Mouse (Mus musculus) neural tube, embryonic 15.5 days (tissue): ENCODE data around the gene Xrn2. TPM values are rescaled to one million over a fixed set of nuclear protein-coding genes. Genes with fewer than 3 reads are reported as not detected.
"Not testable (repeated sequence)": the region's sequence is repeated elsewhere in the genome, so short reads cannot be mapped to it uniquely, and the experiment has no call there.

Source experiments
- ATAC-seq: fragments of 200-750 bp; cut with Nextera tagmentation; 2 replicates; pipeline ENCODE4 v1.8.0; 2017; ENCODE audit warnings: mild to moderate bottlenecking, moderate TSS enrichment, moderate library complexity; ENCODE audit not compliant: low FRiP score
- H3K27ac ChIP-seq: fragments of 300-500 bp; sonication (generic); replicated peaks from 2 replicates; pipeline ENCODE4 v1.5.1; 2015; ENCODE audit warnings: mild to moderate bottlenecking, inconsistent platforms
- H3K27me3 ChIP-seq: fragments of 300-500 bp; sonication (generic); replicated peaks from 2 replicates; pipeline ENCODE4 v1.6.1; 2015; ENCODE audit warnings: inconsistent platforms
- H3K36me3 ChIP-seq: fragments of 300-500 bp; sonication (generic); 2 replicates; pipeline ENCODE4 v1.6.1; 2015; ENCODE audit warnings: inconsistent platforms
- H3K4me1 ChIP-seq: fragments of 300-500 bp; sonication (generic); 2 replicates; pipeline ENCODE4 v1.6.1; 2015; ENCODE audit warnings: inconsistent platforms
- H3K4me2 ChIP-seq: fragments of 300-500 bp; sonication (generic); 2 replicates; pipeline ENCODE4 v1.6.1; 2015; ENCODE audit warnings: inconsistent platforms, mild to moderate bottlenecking, moderate library complexity
- H3K4me3 ChIP-seq: fragments of 300-500 bp; sonication (generic); replicated peaks from 2 replicates; pipeline ENCODE4 v1.5.1; 2015; ENCODE audit warnings: mild to moderate bottlenecking, inconsistent platforms
- H3K9ac ChIP-seq: fragments of 300-500 bp; sonication (generic); replicated peaks from 2 replicates; pipeline ENCODE4 v1.6.1; 2015; ENCODE audit warnings: mild to moderate bottlenecking, inconsistent platforms
- H3K9me3 ChIP-seq: fragments of 300-500 bp; sonication (generic); replicated peaks from 2 replicates; pipeline ENCODE4 v1.6.1; 2016; ENCODE audit warnings: inconsistent platforms
- WGBS: fragments of 180-500 bp; shearing (Covaris S2); methylation state at CpG from one replicate; pipeline ENCODE4 v1.1.7; 2015; ENCODE audit warnings: mixed read lengths; 5-methylcytosine and 5-hydroxymethylcytosine counted together
- polyA plus RNA-seq: library from polyadenylated mRNA; unstranded; fragments of >200 nt; fragmentation: Nextera tagmentation; extraction: Ambion mirVana; gene quantifications from 2 replicates; pipeline ENCODE4 v1.2.1, GENCODE M21; 2015

Xrn2 gene
- polyA plus RNA-seq, 1 experiment from 2014 or later: 60.1 TPM

DNA sequence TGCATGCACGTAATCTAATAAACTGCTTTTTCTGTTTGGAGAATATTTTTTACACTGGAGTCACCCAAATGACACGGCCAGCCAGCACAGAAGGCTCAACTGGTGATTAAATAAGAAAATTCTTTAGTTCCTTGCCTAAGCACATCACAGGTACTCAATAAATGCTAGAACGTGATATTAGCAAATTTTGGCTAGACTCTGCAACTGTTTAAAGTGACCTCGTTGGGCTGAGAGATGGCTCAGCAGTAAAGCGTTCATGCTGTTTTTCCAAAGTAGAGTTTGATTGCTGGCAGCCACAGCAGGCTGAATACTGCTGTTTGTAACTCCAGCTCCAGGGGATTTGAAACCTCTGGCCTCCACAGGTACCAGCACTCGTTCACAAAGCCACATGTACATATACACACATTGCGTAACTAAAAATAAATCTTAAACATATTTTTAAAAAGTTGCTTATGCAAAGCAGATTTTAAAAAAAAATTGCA lies 614 bp upstream of the Xrn2 start:
- Histone ChIP-seq H3K9me3 (no peaks in the 10 kb centered on the region), H3K36me3 (no peaks in the 10 kb centered on the region)
- peak; percentile 10; the same call in 1 of the 2 replicates for ATAC-seq

DNA sequence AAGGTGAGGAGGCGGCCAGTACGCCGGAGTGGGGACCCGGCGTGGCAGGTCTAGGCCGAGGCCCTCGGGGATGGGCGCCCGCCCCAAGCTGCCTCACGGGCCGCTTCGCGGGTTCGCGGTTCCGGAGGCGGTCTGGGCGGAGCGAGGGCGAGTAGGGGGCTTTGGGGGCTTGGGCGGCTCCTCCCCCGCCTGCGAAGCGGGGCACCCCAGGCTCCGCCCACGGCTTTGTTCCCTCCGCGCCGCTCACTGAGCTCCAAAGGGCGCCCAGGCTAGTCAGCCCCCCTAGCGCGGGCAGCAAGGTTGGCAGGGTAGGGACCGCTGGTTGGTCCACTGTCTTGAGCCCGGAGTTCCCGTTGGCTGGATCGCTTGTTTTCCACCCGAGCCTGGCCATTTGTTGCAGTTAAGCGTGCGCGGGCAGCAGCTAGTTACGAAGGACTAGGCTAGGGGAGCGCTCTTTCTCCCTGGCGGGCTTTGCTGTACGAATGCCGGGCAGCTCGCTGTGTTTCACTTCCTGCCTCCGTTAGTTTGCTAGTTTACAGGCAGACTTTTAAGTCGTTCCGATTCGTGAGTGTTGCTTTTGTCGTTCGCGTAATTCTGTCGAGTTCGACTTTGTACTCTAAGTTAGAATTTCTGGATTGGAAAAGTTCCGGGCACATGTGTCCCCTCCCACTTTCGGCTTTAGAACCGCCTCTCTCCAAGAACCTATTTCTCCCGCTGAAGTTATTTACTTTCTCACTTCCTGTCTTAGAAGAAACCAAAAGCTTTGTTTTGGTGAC lies 586 bp downstream of the Xrn2 start:
- WGBS: under 1% methylated on average over 56 of the region's 59 CpGs
- peak overlapping the region; percentile 69 for H3K4me2 ChIP-seq
- peak overlapping the region; percentile 80 for H3K4me3 ChIP-seq
- peak overlapping the region; percentile 96 for H3K27ac ChIP-seq
- no peaks in the 10 kb centered on the region for H3K27me3 ChIP-seq
- H3K9ac ChIP-seq: peak overlapping the region; percentile 73
- no peaks in the 10 kb centered on the region for H3K36me3 ChIP-seq
- peak; percentile 89 for ATAC-seq
- H3K4me1 ChIP-seq: peaks cover 24% of the 10 kb centered on the region
- no peaks in the 10 kb centered on the region for H3K9me3 ChIP-seq

More for the DNA sequence above, 614 bp upstream of the Xrn2 start:
- Histone ChIP-seq H3K4me2 (peak overlapping the region; percentile 69), H3K4me3 (peak overlapping the region; percentile 80), H3K27me3 (no peaks in the 10 kb centered on the region), H3K4me1 (peaks cover 24% of the 10 kb centered on the region), H3K9ac (peak overlapping the region; percentile 73), H3K27ac (peak overlapping the region; percentile 96)
- 45% methylated on average over 7 of the region's 7 CpGs for WGBS

DNA sequence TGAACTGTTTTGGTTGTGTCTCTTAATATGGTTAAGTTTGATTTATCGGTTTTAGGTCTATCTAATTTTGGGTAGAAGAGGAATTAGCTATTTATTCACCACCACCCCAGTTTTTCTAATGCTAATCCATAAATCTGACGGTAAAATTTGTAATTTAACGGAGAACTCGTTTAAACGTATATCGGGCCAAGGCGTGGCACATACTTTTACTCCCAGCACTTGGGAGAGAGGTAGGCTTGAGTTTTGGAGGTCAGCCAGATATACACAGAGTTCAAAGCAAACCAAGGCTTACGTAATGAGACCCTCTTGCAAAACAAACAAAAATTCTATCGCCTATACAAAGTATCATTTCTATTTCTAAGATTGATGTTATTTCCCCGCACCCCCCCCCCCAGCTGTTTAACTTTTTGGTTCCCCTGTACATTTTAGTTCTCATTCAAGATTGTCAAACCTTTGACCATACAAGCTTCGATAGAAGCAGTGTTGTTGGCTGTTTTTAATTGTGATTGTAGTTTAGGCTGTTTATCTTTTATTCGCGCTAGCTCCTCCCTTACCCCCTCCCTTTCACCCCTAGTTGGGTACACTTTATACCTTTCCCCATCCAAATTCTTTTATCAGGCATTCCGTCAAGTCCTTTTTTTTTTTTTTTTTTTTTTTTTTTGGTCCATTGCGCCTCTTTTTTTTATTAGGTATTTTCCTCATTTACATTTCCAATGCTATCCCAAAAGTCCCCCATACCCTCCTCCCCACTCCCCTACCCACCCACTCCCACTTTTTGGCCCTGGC lies 1.5 kb downstream of the Xrn2 start:
- Histone ChIP-seq H3K27me3 (no peaks in the 10 kb centered on the region), H3K9ac (peak overlapping the region; percentile 73), H3K9me3 (no peaks in the 10 kb centered on the region), H3K27ac (peak overlapping the region; percentile 96; the same call in 1 of the 2 replicates), H3K4me2 (peak overlapping the region; percentile 69), H3K36me3 (no peaks in the 10 kb centered on the region), H3K4me1 (peaks cover 24% of the 10 kb centered on the region), H3K4me3 (peak overlapping the region; percentile 80)
- 33% methylated on average over 15 of the region's 15 CpGs for WGBS
- ATAC-seq: no peak

DNA sequence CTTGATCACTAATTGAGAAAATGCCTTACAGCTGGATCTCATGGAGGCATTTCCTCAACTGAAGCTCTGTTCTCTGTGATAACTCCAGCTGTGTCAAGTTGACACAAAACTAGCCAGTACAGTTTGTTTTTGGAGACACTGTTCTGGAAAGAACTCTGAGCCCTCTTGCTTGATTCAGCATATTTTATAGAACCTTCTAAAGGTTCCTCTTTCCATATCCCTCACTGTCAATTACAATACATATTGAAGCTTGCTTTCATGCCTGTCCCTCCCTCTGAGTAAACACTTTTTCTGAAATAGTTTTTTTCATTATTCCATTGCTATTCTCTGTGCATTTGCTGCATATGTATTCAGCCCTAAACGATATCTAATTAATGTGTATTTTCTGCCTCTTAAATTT lies 9.2 kb downstream of the Xrn2 start:
- H3K4me3 ChIP-seq, H3K27ac ChIP-seq, H3K4me1 ChIP-seq, H3K9me3 ChIP-seq, H3K9ac ChIP-seq, ATAC-seq, H3K27me3 ChIP-seq, H3K36me3 ChIP-seq, H3K4me2 ChIP-seq: not testable (repeated sequence)
- WGBS: 92% methylated on average over 1 of the region's 1 CpGs

- Histone ChIP-seq H3K4me1 (no peaks in the 10 kb centered on the region), H3K4me2 (no peak overlapping the region), H3K9ac (no peak overlapping the region), H3K4me3 (no peak overlapping the region), H3K9me3 (no peaks in the 10 kb centered on the region), H3K36me3 (peaks cover 11% of the 10 kb centered on the region), H3K27ac (no peak overlapping the region), H3K27me3 (no peaks in the 10 kb centered on the region)
- no peak for ATAC-seq
- 95% methylated on average over 5 of the region's 5 CpGs for WGBS
Measured at GRCm38 (mm10) chr2:147023067-147023466, 10.3 kb downstream of the Xrn2 start.

GRCm38 (mm10) chr2:147023560-147023959 lies 10.8 kb downstream of the Xrn2 start:
- ATAC-seq: no peak
- Histone ChIP-seq H3K4me2 (no peak overlapping the region), H3K27me3 (no peaks in the 10 kb centered on the region), H3K9me3 (no peaks in the 10 kb centered on the region), H3K4me3 (no peak overlapping the region), H3K27ac (no peak overlapping the region), H3K4me1 (no peaks in the 10 kb centered on the region), H3K36me3 (peaks cover 13% of the 10 kb centered on the region), H3K9ac (no peak overlapping the region)
- 90% methylated on average over 4 of the region's 4 CpGs for WGBS

GRCm38 (mm10) chr2:147033065-147033464 lies 20.3 kb downstream of the Xrn2 start:
- Histone ChIP-seq H3K9me3 (no peaks in the 10 kb centered on the region), H3K27ac (no peak overlapping the region), H3K27me3 (no peaks in the 10 kb centered on the region), H3K4me3 (no peak overlapping the region), H3K4me1 (no peaks in the 10 kb centered on the region), H3K36me3 (peaks cover 23% of the 10 kb centered on the region), H3K4me2 (no peak overlapping the region), H3K9ac (no peak overlapping the region)
- 35% methylated on average over 2 of the region's 2 CpGs for WGBS
- no peak for ATAC-seq

DNA sequence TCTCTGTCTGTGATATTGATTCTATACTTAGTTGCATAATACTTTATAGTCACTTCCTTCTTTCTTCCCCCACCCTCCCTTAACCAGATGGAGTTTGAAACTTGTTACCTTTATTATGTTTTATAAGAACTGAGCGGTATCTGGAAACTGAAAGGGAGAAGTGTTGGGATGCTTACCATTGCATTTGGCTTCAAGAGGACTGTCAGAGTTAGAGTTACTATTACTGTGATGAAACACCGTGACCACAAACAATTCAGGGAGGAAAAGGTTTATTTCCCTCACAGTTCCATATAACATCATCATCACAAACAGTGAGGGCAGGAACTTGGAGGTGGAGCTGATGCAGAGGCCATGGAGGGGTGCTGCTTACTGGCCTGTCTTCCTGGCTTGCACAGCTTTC lies 23.1 kb downstream of the Xrn2 start:
- H3K9me3 ChIP-seq: no peaks in the 10 kb centered on the region
- no peak overlapping the region for H3K27ac ChIP-seq
- peaks cover 17% of the 10 kb centered on the region for H3K36me3 ChIP-seq
- no peak overlapping the region for H3K4me3 ChIP-seq
- no peaks in the 10 kb centered on the region for H3K27me3 ChIP-seq
- no peak for ATAC-seq
- 90% methylated on average over 2 of the region's 2 CpGs for WGBS
- no peak overlapping the region for H3K4me2 ChIP-seq
- no peak overlapping the region for H3K9ac ChIP-seq
- no peaks in the 10 kb centered on the region for H3K4me1 ChIP-seq

GRCm38 (mm10) chr2:147047051-147047450 lies 34.3 kb downstream of the Xrn2 start:
- H3K4me2 ChIP-seq: no peak overlapping the region
- no peaks in the 10 kb centered on the region for H3K4me1 ChIP-seq
- no peaks in the 10 kb centered on the region for H3K9me3 ChIP-seq
- 85% methylated on average over 3 of the region's 3 CpGs for WGBS
- no peak overlapping the region for H3K4me3 ChIP-seq
- no peak overlapping the region for H3K27ac ChIP-seq
- H3K9ac ChIP-seq: no peak overlapping the region
- peaks cover 33% of the 10 kb centered on the region for H3K36me3 ChIP-seq
- no peak for ATAC-seq
- no peaks in the 10 kb centered on the region for H3K27me3 ChIP-seq

DNA sequence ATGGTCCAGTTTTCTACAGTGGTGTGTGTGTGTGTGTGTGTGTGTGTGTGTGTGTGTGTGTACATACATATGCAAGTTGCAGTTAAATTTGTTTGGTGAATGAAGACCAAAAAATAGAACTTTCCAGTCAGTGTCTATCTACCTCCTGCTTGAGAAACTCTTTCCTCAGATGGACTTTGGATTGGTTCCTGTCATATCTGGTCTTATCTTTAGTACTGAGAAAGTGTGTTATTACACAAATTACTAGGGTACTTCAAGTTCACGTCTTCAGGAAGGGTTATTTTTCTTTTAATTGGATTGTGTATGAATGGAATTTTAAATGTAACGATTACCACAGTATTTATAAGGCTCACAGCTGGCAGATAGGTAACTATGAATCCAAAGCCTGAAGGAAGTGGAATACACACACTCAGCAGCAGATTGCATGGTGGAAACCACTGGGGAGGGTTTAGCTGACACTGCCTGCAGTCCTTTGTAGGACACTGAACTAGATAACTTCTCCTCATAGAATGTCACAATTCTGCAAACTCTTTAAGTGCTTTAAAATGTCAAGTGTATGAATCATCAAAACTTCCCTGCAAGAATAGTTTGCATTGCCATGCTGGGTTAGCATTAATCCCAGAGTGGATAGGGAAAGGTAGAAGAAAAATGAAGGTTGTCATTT lies 40.6 kb downstream of the Xrn2 start:
- Histone ChIP-seq H3K27me3 (no peaks in the 10 kb centered on the region), H3K4me1 (no peaks in the 10 kb centered on the region), H3K4me2 (no peak overlapping the region), H3K36me3 (peaks cover 39% of the 10 kb centered on the region), H3K4me3 (no peak overlapping the region), H3K9me3 (no peaks in the 10 kb centered on the region), H3K27ac (no peak overlapping the region), H3K9ac (no peak overlapping the region)
- 92% methylated on average over 2 of the region's 2 CpGs for WGBS
- ATAC-seq: no peak

- Histone ChIP-seq H3K36me3 (peaks cover 15% of the 10 kb centered on the region), H3K4me3 (no peak overlapping the region), H3K4me2 (no peak overlapping the region), H3K9ac (no peak overlapping the region), H3K9me3 (no peaks in the 10 kb centered on the region), H3K27ac (no peak overlapping the region), H3K4me1 (peaks cover 2% of the 10 kb centered on the region; the same call in 1 of the 2 replicates), H3K27me3 (no peaks in the 10 kb centered on the region)
- no peak for ATAC-seq
- WGBS: 91% methylated on average over 1 of the region's 1 CpGs
Measured at GRCm38 (mm10) chr2:147067480-147068246, 54.9 kb downstream of the Xrn2 start.
